Mouse (Mus musculus) lung, adult 2 months (tissue): ENCODE results near the gene Wasf3. TPM values are rescaled to one million over a fixed set of nuclear protein-coding genes. Genes with fewer than 3 reads are reported as not detected.
"Not testable (repeated sequence)": the region's sequence is repeated elsewhere in the genome, so short reads cannot be mapped to it uniquely, and the experiment has no call there.

Experiments used
- DNase-seq: peaks from one replicate; pipeline ENCODE4 v3.0.0; 2022
- H3K4me1 ChIP-seq: fragments of 200-500 bp; 2 replicates; pipeline ENCODE4 v1.6.1; 2011; ENCODE audit warnings: low read length; ENCODE audit not compliant: control insufficient read depth, insufficient read depth
- H3K4me3 ChIP-seq: fragments of 200-500 bp; replicated peaks from 2 replicates; pipeline ENCODE3; 2011; ENCODE audit warnings: low read depth, mild to moderate bottlenecking, control low read depth, low read length; ENCODE audit errors: extremely low read depth
- CTCF ChIP-seq: fragments of 200-500 bp; IDR thresholded peaks from 2 replicates; pipeline ENCODE4 v1.5.1; 2011; ENCODE audit warnings: mild to moderate bottlenecking, low read length, control low read depth; ENCODE audit not compliant: insufficient read depth
- POLR2A ChIP-seq: fragments of 200-500 bp; IDR thresholded peaks from 2 replicates; pipeline ENCODE4 v1.6.1; 2011; ENCODE audit warnings: low read depth, mild to moderate bottlenecking, control low read depth, low read length, borderline replicate concordance; ENCODE audit errors: extremely low read depth
- WGBS: fragments of 180-500 bp; shearing (Covaris S2); methylation state at CpG from one replicate; pipeline ENCODE4 v1.1.7; 2018; 5-methylcytosine and 5-hydroxymethylcytosine counted together
- polyA plus RNA-seq: library from polyadenylated mRNA; depleted of rRNA; stranded (reverse); fragments of >200 nt; gene quantifications from 2 replicates; pipeline ENCODE4 v1.2.3, GENCODE M21; 2012; rRNA removed

Gene Wasf3
- polyA plus RNA-seq, 1 experiment: 9.2 TPM

GRCm38 (mm10) chr5:146466663-146467062, 81.9 kb downstream of the Wasf3 start:
- no peak for DNase-seq
- no peak for TF ChIP-seq POLR2A
- TF ChIP-seq CTCF: no peak
- Histone ChIP-seq H3K4me3 (no peak overlapping the region), H3K4me1 (no peaks in the 10 kb centered on the region)
- WGBS: 92% methylated on average over 19 of the region's 19 CpGs

- TF ChIP-seq CTCF (no peak), POLR2A (no peak)
- WGBS: 86% methylated on average over 9 of the region's 9 CpGs
- no peaks in the 10 kb centered on the region for H3K4me1 ChIP-seq
- H3K4me3 ChIP-seq: no peak overlapping the region
- DNase-seq: no peak
These were observed 83.5 kb downstream of the Wasf3 start for GRCm38 (mm10) chr5:146468311-146468710.

DNA sequence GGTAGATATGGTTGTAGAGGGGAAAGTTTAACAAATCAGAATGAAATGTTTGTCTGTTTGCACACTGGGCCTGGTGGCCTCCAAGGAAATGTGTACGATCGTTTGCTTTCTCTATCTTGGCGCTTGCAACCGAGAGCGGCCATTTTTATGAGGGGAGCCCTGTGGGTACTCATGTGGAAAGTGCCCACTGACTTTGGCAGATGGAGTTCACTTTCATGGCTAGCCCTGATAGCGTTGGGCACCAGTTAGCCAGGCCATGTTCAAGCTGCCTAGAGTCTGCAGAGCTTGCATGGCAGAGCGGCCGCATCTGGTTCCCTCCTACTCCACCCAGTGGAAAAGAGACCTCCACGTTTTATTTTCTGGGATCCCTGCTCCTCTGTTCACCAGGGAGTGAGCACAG, 86.0 kb downstream of the Wasf3 start:
- Histone ChIP-seq H3K4me3 (no peak overlapping the region), H3K4me1 (no peaks in the 10 kb centered on the region)
- TF ChIP-seq POLR2A (no peak), CTCF (no peak)
- 85% methylated on average over 9 of the region's 9 CpGs for WGBS
- DNase-seq: no peak

GRCm38 (mm10) chr5:146471311-146471710, 86.5 kb downstream of the Wasf3 start:
- no peak for DNase-seq
- WGBS: 73% methylated on average over 5 of the region's 5 CpGs
- TF ChIP-seq POLR2A (no peak), CTCF (no peak)
- no peaks in the 10 kb centered on the region for H3K4me1 ChIP-seq
- no peak overlapping the region for H3K4me3 ChIP-seq

DNA sequence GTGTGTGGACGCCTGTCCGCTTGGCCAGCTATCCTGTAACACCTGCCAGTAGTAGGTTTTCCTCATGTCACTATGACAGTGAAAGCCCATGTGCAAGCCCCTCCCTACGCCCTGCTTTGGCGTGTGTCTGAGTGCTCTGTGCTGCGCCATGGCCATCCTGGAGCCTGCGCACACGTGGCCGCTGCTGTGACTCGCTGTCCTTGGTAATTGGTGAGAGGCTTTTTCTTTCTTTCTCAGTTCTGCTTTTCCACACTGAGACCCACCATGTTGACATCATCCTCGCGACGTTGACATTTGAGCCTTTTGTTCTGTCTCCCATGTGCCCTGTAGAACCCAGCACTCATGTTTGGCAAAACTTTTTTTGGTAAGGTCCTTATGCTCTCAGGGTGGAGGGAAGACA, 87.0 kb downstream of the Wasf3 start:
- TF ChIP-seq POLR2A: no peak
- TF ChIP-seq CTCF: no peak
- H3K4me3 ChIP-seq: no peak overlapping the region
- no peak for DNase-seq
- H3K4me1 ChIP-seq: no peaks in the 10 kb centered on the region
- WGBS: 90% methylated on average over 12 of the region's 12 CpGs

- not testable (repeated sequence) for H3K4me3 ChIP-seq, H3K4me1 ChIP-seq
- 8% methylated on average over 4 of the region's 4 CpGs for WGBS
- DNase-seq: peak; percentile 14
- peak; percentile 10; the same call in 1 of the 2 replicates for TF ChIP-seq CTCF
These were observed 94.8 kb downstream of the Wasf3 start for GRCm38 (mm10) chr5:146479564-146479963.

DNA sequence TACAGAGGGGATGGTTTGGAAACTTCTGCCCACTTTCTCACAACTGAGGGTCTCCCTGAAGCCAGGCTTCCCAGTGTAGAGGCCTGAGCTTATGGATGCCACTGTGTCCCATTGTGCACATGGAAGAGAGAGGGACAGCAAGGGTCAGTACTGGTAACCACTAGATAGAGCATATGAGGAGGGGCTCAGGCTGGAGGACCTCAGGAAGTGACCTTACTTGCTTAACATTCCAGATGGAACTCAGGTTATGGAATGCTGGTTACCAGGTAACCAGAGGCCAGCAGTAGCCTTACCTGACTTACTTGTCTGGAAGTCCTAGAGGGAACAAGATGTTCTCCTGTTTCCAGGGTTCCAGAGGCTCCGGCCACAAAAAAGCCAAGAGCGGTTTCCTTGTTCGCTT, 96.9 kb downstream of the Wasf3 start, which contains the start of gene Gm6408:
TSS of gene Gm6408 (plus strand) at position 301 of the 400 bp plus-strand sequence.
- not testable (repeated sequence) for H3K4me1 ChIP-seq, H3K4me3 ChIP-seq, DNase-seq
- WGBS: 83% methylated on average over 3 of the region's 3 CpGs

DNA sequence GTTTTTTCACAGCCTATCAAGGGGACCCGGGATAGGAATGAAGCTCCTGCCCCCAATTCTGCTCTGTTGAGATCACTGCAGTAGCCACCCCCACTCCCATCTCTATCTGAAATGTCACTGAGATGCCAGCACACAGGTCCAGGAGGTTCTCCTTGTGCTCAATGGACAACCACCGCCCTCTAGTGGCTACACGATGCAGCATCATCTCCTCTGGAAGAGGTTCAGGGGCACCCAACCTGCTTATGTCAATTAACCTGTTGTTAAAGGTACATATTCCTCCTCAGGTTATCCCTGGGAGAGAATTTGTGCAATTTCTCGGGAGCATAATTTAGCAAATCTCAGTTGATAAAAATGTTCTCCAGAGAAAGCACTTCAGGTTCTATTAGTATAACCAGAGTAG, 104.2 kb downstream of the Wasf3 start:
- not testable (repeated sequence) for H3K4me3 ChIP-seq, H3K4me1 ChIP-seq
- WGBS: 5% methylated on average over 3 of the region's 4 CpGs
- DNase-seq: peak; percentile 7

DNA sequence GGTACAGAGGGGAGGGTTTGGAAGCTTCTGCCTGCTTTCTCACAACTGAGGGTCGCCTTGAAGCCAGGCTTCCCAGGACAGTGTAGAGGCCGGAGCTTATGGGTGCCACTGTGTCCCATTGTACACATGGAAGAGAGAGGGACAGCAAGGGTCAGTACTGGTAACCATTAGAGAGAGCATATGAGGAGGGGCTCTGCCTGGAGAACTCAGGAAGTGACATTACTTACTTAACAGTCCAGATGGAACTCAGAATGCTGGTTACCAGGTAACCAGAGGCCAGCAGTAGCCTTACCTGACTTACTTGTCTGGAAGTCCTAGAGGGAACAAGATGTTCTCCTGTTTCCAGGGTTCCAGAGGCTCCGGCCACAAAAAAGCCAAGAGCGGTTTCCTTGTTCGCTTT, 106.3 kb downstream of the Wasf3 start, which contains the start of gene Gm6370:
TSS of gene Gm6370 (plus strand) at position 301 of the 400 bp plus-strand sequence.
- DNase-seq, H3K4me1 ChIP-seq, H3K4me3 ChIP-seq: not testable (repeated sequence)
- no CpG with 5 or more reads among the region's 5 CpGs for WGBS

GRCm38 (mm10) chr5:146502099-146502498, 117.3 kb downstream of the Wasf3 start, which contains the start of gene 4930449I24Rik:
Gene 4930449I24Rik (plus strand): TSS chr5:146502399.
- not testable (repeated sequence) for DNase-seq, H3K4me1 ChIP-seq, H3K4me3 ChIP-seq
- no CpG with 5 or more reads among the region's 5 CpGs for WGBS

DNA sequence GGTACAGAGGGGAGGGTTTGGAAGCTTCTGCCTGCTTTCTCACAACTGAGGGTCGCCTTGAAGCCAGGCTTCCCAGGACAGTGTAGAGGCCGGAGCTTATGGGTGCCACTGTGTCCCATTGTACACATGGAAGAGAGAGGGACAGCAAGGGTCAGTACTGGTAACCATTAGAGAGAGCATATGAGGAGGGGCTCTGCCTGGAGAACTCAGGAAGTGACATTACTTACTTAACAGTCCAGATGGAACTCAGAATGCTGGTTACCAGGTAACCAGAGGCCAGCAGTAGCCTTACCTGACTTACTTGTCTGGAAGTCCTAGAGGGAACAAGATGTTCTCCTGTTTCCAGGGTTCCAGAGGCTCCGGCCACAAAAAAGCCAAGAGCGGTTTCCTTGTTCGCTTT, 129.0 kb downstream of the Wasf3 start, which contains the start of gene Gm3402:
TSS of gene Gm3402 (plus strand) at position 301 of the 400 bp plus-strand sequence.
- not testable (repeated sequence) for DNase-seq, H3K4me1 ChIP-seq, H3K4me3 ChIP-seq
- 100% methylated on average over 2 of the region's 5 CpGs for WGBS

Other genes with a start within 250 kb of the Wasf3 start
- not detected in 2 replicates for gene Gm5565, start 224.4 kb upstream of the Wasf3 start, polyA plus RNA-seq
- not detected in 2 replicates for gene Gm6309, start 214.3 kb upstream of the Wasf3 start, polyA plus RNA-seq
- 0.85 and 0.92 TPM in 2 replicates for gene 1700001J03Rik, start 199.7 kb upstream of the Wasf3 start, polyA plus RNA-seq
- 15.7 and 25.9 TPM in 2 replicates for gene Rnf6, start 163.4 kb upstream of the Wasf3 start, polyA plus RNA-seq
- 28.4 and 33.8 TPM in 2 replicates for gene Cdk8, start 153.8 kb upstream of the Wasf3 start, polyA plus RNA-seq
- not detected in 2 replicates for gene Gm6408, start 97.0 kb downstream of the Wasf3 start, polyA plus RNA-seq
- gene Gm6370, start 106.4 kb downstream of the Wasf3 start, polyA plus RNA-seq: not detected in 2 replicates
- not detected in 2 replicates for gene 4930449I24Rik, start 117.4 kb downstream of the Wasf3 start, polyA plus RNA-seq
- not detected in 2 replicates for gene Gm3402, start 129.1 kb downstream of the Wasf3 start, polyA plus RNA-seq
- gene Gm3404, start 140.8 kb downstream of the Wasf3 start, polyA plus RNA-seq: not detected in 2 replicates
- gene Gm3409, start 152.7 kb downstream of the Wasf3 start, polyA plus RNA-seq: not detected in 2 replicates
- gene Gm3415, start 171.2 kb downstream of the Wasf3 start, polyA plus RNA-seq: not detected in 2 replicates
- not detected in 2 replicates for gene Gpr12, start 200.3 kb downstream of the Wasf3 start, polyA plus RNA-seq